Mouse (Mus musculus) limb, embryonic 14.5 days (tissue): ENCODE results near the gene Slc12a3. TPM values are rescaled to one million over a fixed set of nuclear protein-coding genes. Genes with fewer than 3 reads are reported as not detected.

ENCODE experiments used
- ATAC-seq: fragments of 200-750 bp; cut with Nextera tagmentation; 2 replicates; pipeline ENCODE4 v1.8.0; 2017; ENCODE audit warnings: low read depth, moderate number of reproducible peaks, moderate TSS enrichment; ENCODE audit not compliant: low FRiP score
- DNase-seq: peaks from one replicate; pipeline ENCODE4 v3.0.0-alpha.2; 2015; ENCODE audit warnings: low spot score
- H3K27ac ChIP-seq: fragments of 300-500 bp; sonication (generic); replicated peaks from 2 replicates; pipeline ENCODE4 v1.5.1; 2014; ENCODE audit warnings: low read depth, mild to moderate bottlenecking, low read length, moderate library complexity, mixed read lengths
- H3K27me3 ChIP-seq: fragments of 300-500 bp; sonication (generic); 2 replicates; pipeline ENCODE4 v1.6.1; 2014; ENCODE audit warnings: low read length, mixed read lengths; ENCODE audit not compliant: control insufficient read depth, insufficient read depth
- H3K36me3 ChIP-seq: fragments of 300-500 bp; sonication (generic); 2 replicates; pipeline ENCODE4 v1.6.1; 2014; ENCODE audit warnings: mild to moderate bottlenecking, low read length, moderate library complexity, mixed read lengths; ENCODE audit not compliant: control insufficient read depth, insufficient read depth
- H3K4me1 ChIP-seq: fragments of 300-500 bp; sonication (generic); 2 replicates; pipeline ENCODE4 v1.6.1; 2014; ENCODE audit warnings: antibody characterized with exemption, low read length, mixed read lengths; ENCODE audit not compliant: control insufficient read depth, insufficient read depth
- H3K4me2 ChIP-seq: fragments of 300-500 bp; sonication (generic); replicated peaks from 2 replicates; pipeline ENCODE4 v1.6.1; 2014; ENCODE audit warnings: low read depth, mild to moderate bottlenecking, low read length, moderate library complexity; ENCODE audit not compliant: severe bottlenecking
- H3K4me3 ChIP-seq: fragments of 300-500 bp; sonication (generic); replicated peaks from 2 replicates; pipeline ENCODE4 v1.5.1; 2014; ENCODE audit warnings: low read length
- H3K9ac ChIP-seq: fragments of 300-500 bp; sonication (generic); 2 replicates; pipeline ENCODE4 v1.6.1; 2014; ENCODE audit warnings: mild to moderate bottlenecking, low read depth, low read length, moderate library complexity; ENCODE audit not compliant: severe bottlenecking
- H3K9me3 ChIP-seq: fragments of 300-500 bp; sonication (generic); 2 replicates; pipeline ENCODE4 v1.6.1; 2016; ENCODE audit warnings: low read length; ENCODE audit not compliant: control insufficient read depth
- POLR2A ChIP-seq: fragments of 200-500 bp; IDR thresholded peaks from 2 replicates; pipeline ENCODE4 v1.8.0; 2012; ENCODE audit warnings: inconsistent platforms, mild to moderate bottlenecking, moderate library complexity, borderline replicate concordance; ENCODE audit not compliant: insufficient read depth, insufficient read length; ENCODE audit errors: extremely low read depth
- WGBS: fragments of 180-500 bp; shearing (Covaris S2); extraction: QIAGEN DNeasy Blood & Tissue Kit; methylation state at CpG from one replicate; pipeline ENCODE4 v1.1.7; 2014; 5-methylcytosine and 5-hydroxymethylcytosine counted together
- polyA plus RNA-seq, 2 experiments: library from polyadenylated mRNA; depleted of rRNA in 1 of 2; stranded (reverse) in 1 of 2; unstranded in 1 of 2; fragments of >200 nt; fragmentation: Nextera tagmentation in 1 of 2; extraction: Ambion mirVana in 1 of 2; gene quantifications; 2 replicates each; pipeline versions ENCODE4 v1.2.1 to v1.2.3; 2012 to 2014

Gene Slc12a3
- polyA plus RNA-seq, 2 experiments, result 0.08 TPM; not detected in 1

DNA sequence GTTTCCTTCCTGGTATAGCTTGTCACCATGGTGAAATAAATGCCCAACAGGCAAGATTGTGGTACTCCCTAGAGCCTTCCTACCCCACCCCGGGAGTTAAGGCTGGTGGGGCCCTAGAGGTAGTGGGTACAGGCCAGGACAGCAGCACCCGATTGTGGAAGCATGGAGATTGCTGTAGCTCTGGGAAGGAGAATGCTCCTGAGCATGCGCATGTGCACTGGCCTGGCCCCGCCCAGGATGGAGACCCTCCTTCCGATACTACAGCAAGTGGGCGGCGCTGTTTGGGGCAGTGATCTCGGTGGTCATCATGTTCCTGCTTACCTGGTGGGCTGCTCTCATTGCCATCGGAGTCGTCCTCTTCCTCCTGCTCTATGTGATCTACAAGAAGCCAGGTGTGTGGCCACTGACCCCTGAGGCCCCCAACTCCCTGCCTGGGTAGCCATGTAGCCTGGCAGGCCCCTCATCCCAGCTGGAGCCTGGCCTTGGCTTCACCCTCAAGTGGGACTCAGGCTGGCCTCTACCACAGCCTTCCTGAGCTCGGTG, 14.8 kb downstream of the Slc12a3 start:
- no peaks in the 10 kb centered on the region for H3K36me3 ChIP-seq
- H3K27ac ChIP-seq, result no peak overlapping the region
- TF ChIP-seq POLR2A, result no peak
- no peaks in the 10 kb centered on the region for H3K9me3 ChIP-seq
- no peak for DNase-seq
- no peak for ATAC-seq
- 84% methylated on average over 11 of the region's 11 CpGs for WGBS
- no peaks in the 10 kb centered on the region for H3K4me1 ChIP-seq
- H3K9ac ChIP-seq, result no peak overlapping the region
- no peak overlapping the region for H3K4me3 ChIP-seq
- no peaks in the 10 kb centered on the region for H3K27me3 ChIP-seq
- no peak overlapping the region for H3K4me2 ChIP-seq

- ATAC-seq (no peak), DNase-seq (no peak)
- no peaks in the 10 kb centered on the region for H3K4me1 ChIP-seq
- H3K27me3 ChIP-seq, result no peaks in the 10 kb centered on the region
- no peak overlapping the region for H3K27ac ChIP-seq
- no peak overlapping the region for H3K9ac ChIP-seq
- H3K9me3 ChIP-seq, result no peaks in the 10 kb centered on the region
- no peaks in the 10 kb centered on the region for H3K36me3 ChIP-seq
- H3K4me2 ChIP-seq, result no peak overlapping the region
- TF ChIP-seq POLR2A, result no peak
- no peak overlapping the region for H3K4me3 ChIP-seq
- WGBS, result 87% methylated on average over 4 of the region's 4 CpGs
Observed at GRCm38 (mm10) chr8:94345657-94346056, 16.7 kb downstream of the Slc12a3 start.

GRCm38 (mm10) chr8:94346264-94346663, 17.3 kb downstream of the Slc12a3 start:
- Histone ChIP-seq H3K27me3 (no peaks in the 10 kb centered on the region), H3K4me3 (no peak overlapping the region), H3K4me2 (no peak overlapping the region), H3K4me1 (no peaks in the 10 kb centered on the region), H3K27ac (no peak overlapping the region), H3K36me3 (no peaks in the 10 kb centered on the region), H3K9me3 (no peaks in the 10 kb centered on the region), H3K9ac (no peak overlapping the region)
- no peak for ATAC-seq
- 88% methylated on average over 13 of the region's 13 CpGs for WGBS
- no peak for DNase-seq
- no peak for TF ChIP-seq POLR2A

DNA sequence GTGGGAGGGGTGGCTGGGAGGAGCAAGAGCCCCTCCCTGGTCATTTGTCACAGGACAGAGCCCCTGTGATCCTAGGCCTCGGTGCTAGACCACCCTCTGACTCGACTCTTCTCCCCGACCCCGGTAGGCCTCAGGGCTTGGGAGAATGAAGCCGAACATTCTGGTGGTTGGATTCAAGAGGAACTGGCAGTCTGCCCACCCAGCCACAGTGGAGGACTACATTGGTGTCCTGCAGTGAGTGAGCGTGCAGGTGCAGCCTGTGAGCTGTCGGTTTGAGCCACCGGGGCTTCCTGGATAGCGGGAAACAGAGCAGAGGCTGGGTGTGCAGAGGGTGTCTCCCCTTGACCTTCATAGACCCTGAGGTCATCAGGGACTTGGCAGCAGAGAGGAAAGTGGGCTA, 19.4 kb downstream of the Slc12a3 start:
- Histone ChIP-seq H3K4me2 (no peak overlapping the region), H3K27ac (no peak overlapping the region), H3K9ac (no peak overlapping the region), H3K27me3 (no peaks in the 10 kb centered on the region), H3K36me3 (no peaks in the 10 kb centered on the region), H3K4me3 (no peak overlapping the region), H3K9me3 (no peaks in the 10 kb centered on the region), H3K4me1 (no peaks in the 10 kb centered on the region)
- DNase-seq (no peak), ATAC-seq (no peak)
- TF ChIP-seq POLR2A, result no peak
- WGBS, result 66% methylated on average over 9 of the region's 9 CpGs

GRCm38 (mm10) chr8:94354069-94354531, 25.1 kb downstream of the Slc12a3 start:
- Histone ChIP-seq H3K27ac (no peak overlapping the region), H3K27me3 (no peaks in the 10 kb centered on the region), H3K9me3 (no peaks in the 10 kb centered on the region), H3K4me2 (no peak overlapping the region), H3K4me3 (no peak overlapping the region), H3K4me1 (no peaks in the 10 kb centered on the region), H3K9ac (no peak overlapping the region), H3K36me3 (no peaks in the 10 kb centered on the region)
- 75% methylated on average over 7 of the region's 7 CpGs for WGBS
- ATAC-seq, result no peak
- no peak for TF ChIP-seq POLR2A
- DNase-seq, result no peak

GRCm38 (mm10) chr8:94354571-94354970, 25.6 kb downstream of the Slc12a3 start:
- H3K9me3 ChIP-seq, result no peaks in the 10 kb centered on the region
- no peak overlapping the region for H3K4me2 ChIP-seq
- no peak for TF ChIP-seq POLR2A
- no peak for DNase-seq
- H3K4me1 ChIP-seq, result no peaks in the 10 kb centered on the region
- no peaks in the 10 kb centered on the region for H3K36me3 ChIP-seq
- 65% methylated on average over 4 of the region's 4 CpGs for WGBS
- no peak overlapping the region for H3K27ac ChIP-seq
- no peak for ATAC-seq
- H3K9ac ChIP-seq, result no peak overlapping the region
- H3K27me3 ChIP-seq, result no peaks in the 10 kb centered on the region
- no peak overlapping the region for H3K4me3 ChIP-seq
